Mouse (Mus musculus) embryonic facial prominence, embryonic 13.5 days (tissue): ENCODE data around the gene Dis3l2. TPM values are rescaled to one million over a fixed set of nuclear protein-coding genes. Genes with fewer than 3 reads are reported as not detected.

Source experiments
- ATAC-seq: fragments of 200-750 bp; cut with Nextera tagmentation; 2 replicates; pipeline ENCODE4 v1.8.0; 2017; ENCODE audit warnings: low read depth; ENCODE audit not compliant: insufficient number of reproducible peaks, insufficient read depth, low FRiP score, low TSS enrichment
- H3K27ac ChIP-seq: fragments of 300-500 bp; sonication (generic); 2 replicates; pipeline ENCODE4 v1.5.1; 2015; ENCODE audit warnings: moderate library complexity, mild to moderate bottlenecking, inconsistent platforms
- H3K27me3 ChIP-seq: fragments of 300-500 bp; sonication (generic); 2 replicates; pipeline ENCODE4 v1.6.1; 2015; ENCODE audit warnings: mild to moderate bottlenecking, inconsistent platforms
- H3K36me3 ChIP-seq: fragments of 300-500 bp; sonication (generic); 2 replicates; pipeline ENCODE4 v1.6.1; 2015; ENCODE audit warnings: mild to moderate bottlenecking, inconsistent platforms
- H3K4me1 ChIP-seq: fragments of 300-500 bp; sonication (generic); 2 replicates; pipeline ENCODE4 v1.6.1; 2015; ENCODE audit warnings: inconsistent platforms
- H3K4me2 ChIP-seq: fragments of 300-500 bp; sonication (generic); 2 replicates; pipeline ENCODE4 v1.6.1; 2015; ENCODE audit warnings: moderate library complexity, mild to moderate bottlenecking, inconsistent platforms
- H3K4me3 ChIP-seq: fragments of 300-500 bp; sonication (generic); 2 replicates; pipeline ENCODE4 v1.5.1; 2015; ENCODE audit warnings: mild to moderate bottlenecking, inconsistent platforms
- H3K9ac ChIP-seq: fragments of 300-500 bp; sonication (generic); 2 replicates; pipeline ENCODE4 v1.6.1; 2015; ENCODE audit warnings: mild to moderate bottlenecking, inconsistent platforms
- H3K9me3 ChIP-seq: fragments of 300-500 bp; sonication (generic); 2 replicates; pipeline ENCODE4 v1.6.1; 2016; ENCODE audit warnings: inconsistent platforms
- WGBS: fragments of 180-500 bp; shearing (Covaris S2); methylation state at CpG from one replicate; pipeline ENCODE4 v1.1.7; 2015; ENCODE audit warnings: mixed read lengths; 5-methylcytosine and 5-hydroxymethylcytosine counted together
- polyA plus RNA-seq: library from polyadenylated mRNA; unstranded; fragments of >200 nt; fragmentation: Nextera tagmentation; extraction: Ambion mirVana; gene quantifications from 2 replicates; pipeline ENCODE4 v1.2.1, GENCODE M21; 2015

Dis3l2 gene
- polyA plus RNA-seq, 1 experiment from 2014 or later: 30.9 TPM

DNA sequence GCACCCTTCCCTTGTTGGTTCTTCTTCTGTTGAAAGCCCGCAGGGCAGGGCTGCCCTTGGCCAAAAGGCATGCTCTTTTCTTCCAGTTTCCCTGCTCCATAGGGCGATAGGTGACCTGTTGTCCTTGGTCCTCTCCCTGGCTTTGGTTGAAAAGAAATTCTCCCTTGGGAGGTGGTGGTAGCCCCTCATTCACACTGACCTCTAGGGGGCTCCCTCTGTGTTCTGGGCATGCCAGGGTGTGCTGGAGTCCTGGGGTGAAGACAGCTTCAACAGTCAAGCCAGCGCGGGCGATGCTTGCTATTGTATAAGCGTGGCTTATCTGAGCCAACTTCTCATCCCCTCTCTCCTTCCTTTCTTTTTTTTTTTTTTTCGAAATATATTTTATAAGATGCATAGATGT lies 6.7 kb upstream of the Dis3l2 start:
- H3K4me1 ChIP-seq: peaks cover 8% of the 10 kb centered on the region; the same call in 1 of the 2 replicates
- no peak overlapping the region for H3K4me2 ChIP-seq
- ATAC-seq: no peak
- H3K4me3 ChIP-seq: no peak overlapping the region
- H3K27me3 ChIP-seq: no peaks in the 10 kb centered on the region
- WGBS: 42% methylated on average over 7 of the region's 7 CpGs
- no peaks in the 10 kb centered on the region for H3K9me3 ChIP-seq
- no peaks in the 10 kb centered on the region for H3K36me3 ChIP-seq
- H3K27ac ChIP-seq: no peak overlapping the region
- no peak overlapping the region for H3K9ac ChIP-seq

DNA sequence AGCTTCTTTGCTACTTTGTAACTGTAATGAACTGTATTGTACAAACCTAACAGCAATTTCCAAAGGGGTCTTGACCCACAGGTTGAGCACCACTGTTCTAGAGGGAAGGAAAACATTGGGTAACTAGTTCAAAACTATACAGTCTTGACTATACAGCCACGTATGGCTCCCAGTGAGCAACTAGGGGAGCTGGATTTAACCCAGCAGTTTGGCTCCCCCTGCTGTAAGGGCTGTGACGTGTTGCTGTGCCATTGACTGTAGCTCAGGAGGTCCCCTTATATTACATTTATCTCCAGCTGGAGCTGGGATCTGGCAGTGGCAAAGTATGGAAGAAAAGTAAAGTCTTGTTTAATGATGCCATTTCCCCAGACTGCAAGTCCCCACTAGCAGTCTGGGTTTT lies 4.9 kb upstream of the Dis3l2 start:
- Histone ChIP-seq H3K4me2 (no peak overlapping the region), H3K27me3 (no peaks in the 10 kb centered on the region), H3K36me3 (no peaks in the 10 kb centered on the region), H3K9me3 (no peaks in the 10 kb centered on the region), H3K4me3 (no peak overlapping the region), H3K27ac (no peak overlapping the region), H3K4me1 (peaks cover 15% of the 10 kb centered on the region), H3K9ac (no peak overlapping the region)
- ATAC-seq: no peak
- 38% methylated on average over 2 of the region's 2 CpGs for WGBS

DNA sequence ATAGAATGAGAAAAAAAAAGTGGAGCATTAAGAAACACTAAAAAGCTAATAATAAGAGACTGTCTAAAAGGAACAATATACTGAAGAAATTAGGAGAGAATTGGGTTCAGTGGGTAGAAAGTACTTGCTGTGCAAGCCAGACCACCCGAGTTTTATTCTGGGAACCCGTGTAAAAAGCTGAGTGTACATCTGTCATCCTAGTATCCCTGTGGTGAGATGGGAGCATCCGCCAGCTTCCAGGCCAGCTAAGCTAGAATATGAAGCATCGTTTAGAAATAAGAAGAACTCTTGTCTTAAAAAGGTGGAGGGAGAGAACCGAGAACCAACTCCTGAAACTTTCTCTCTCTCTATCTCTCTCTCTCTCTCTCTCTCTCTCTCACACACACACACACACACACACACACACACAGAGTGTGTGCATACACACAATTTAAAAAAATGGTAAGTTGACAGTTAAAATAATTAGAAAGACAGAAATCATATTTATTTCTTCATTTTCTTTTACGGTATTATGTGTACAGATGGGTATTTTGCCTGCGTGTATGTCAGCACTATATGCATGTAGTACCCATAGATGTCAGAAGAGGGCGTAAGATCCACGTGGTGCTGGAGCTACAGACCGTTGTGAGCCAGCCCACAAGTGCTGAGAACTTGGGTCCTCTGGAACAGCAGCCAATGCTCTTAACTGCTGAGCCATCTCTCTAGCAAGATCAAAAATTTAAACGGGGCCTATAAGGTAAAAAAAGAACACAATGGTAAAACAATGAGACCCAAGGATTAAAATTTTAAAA lies 4.1 kb upstream of the Dis3l2 start:
- Histone ChIP-seq H3K4me1 (peaks cover 15% of the 10 kb centered on the region), H3K36me3 (no peaks in the 10 kb centered on the region), H3K27ac (no peak overlapping the region), H3K9me3 (no peaks in the 10 kb centered on the region), H3K4me3 (no peak overlapping the region), H3K27me3 (no peaks in the 10 kb centered on the region), H3K4me2 (no peak overlapping the region), H3K9ac (no peak overlapping the region)
- no peak for ATAC-seq
- WGBS: 64% methylated on average over 11 of the region's 11 CpGs

DNA sequence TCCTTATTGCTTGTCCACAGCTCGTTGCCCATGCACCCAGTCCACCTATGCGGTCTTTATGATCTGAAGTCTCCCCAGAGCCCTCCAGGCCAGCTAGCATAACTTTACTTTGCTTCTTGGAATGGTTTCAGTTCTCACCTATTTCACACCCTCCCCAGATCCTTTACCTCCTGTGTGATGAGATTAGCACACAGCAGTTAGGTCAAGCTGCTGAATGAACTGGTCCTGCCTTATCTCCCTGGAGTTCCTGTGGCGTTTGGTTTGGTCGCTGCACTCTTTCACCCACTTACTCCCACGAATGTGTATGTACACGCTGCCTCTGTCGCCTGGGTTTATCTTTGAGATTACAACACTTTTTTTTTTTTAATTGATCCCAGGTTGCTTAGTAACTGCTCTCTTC lies 3.2 kb upstream of the Dis3l2 start:
- ATAC-seq: no peak
- Histone ChIP-seq H3K9ac (no peak overlapping the region), H3K9me3 (no peaks in the 10 kb centered on the region), H3K27me3 (no peaks in the 10 kb centered on the region), H3K4me2 (no peak overlapping the region), H3K27ac (no peak overlapping the region), H3K4me1 (peaks cover 17% of the 10 kb centered on the region), H3K4me3 (no peak overlapping the region), H3K36me3 (no peaks in the 10 kb centered on the region)
- 79% methylated on average over 7 of the region's 7 CpGs for WGBS

DNA sequence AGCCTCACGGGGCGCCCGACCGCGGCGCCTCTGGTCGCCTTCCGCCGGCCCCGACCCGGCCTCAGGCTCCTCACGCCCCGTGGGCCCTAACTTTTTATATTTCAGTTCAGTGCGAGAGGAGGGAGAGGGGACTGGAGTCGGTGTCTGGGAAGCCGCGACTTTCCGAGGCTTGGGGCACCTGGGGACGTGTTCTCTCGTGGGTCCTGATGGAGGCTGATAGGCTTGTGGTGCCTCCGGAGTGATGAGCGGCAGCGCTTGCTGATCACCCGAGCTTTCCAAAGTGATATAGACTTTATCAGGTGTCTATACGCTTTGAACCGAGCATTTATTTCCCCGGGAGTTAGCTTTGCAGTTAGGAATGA lies 338 bp downstream of the Dis3l2 start:
- Histone ChIP-seq H3K9ac (peak overlapping the region; percentile 96), H3K4me1 (peaks cover 12% of the 10 kb centered on the region), H3K4me3 (peak overlapping the region; percentile 97), H3K27ac (peak overlapping the region; percentile 86), H3K27me3 (no peaks in the 10 kb centered on the region), H3K36me3 (no peaks in the 10 kb centered on the region), H3K9me3 (no peaks in the 10 kb centered on the region), H3K4me2 (peak overlapping the region; percentile 86)
- ATAC-seq: no peak; the same call in none of the 2 replicates
- under 1% methylated on average over 27 of the region's 27 CpGs for WGBS

DNA sequence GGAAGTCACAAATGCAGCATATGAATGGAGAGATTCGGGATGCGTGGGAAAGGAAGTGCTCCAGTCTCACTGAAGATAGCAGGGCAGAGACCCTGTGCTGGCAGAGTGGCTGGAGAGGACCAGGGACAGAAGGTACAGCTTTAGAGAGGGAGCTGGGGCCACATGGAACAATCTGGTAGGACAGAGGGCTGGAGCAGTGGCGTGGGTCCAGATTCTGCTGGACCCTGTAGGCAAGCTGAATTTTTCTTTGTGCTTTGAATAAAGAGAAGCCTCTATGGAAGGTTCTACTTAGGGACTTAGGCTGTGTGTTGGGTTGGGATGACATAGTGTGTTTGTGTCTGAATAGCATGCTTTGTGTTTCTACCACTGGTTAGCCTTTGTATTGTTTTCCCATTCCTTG lies 1.9 kb downstream of the Dis3l2 start:
- Histone ChIP-seq H3K4me3 (0 out of 2 replicates have a peak overlapping the region, but pooled peaks have one; percentile 4), H3K27me3 (no peaks in the 10 kb centered on the region), H3K27ac (no peak overlapping the region), H3K4me1 (peaks cover 12% of the 10 kb centered on the region), H3K36me3 (no peaks in the 10 kb centered on the region), H3K4me2 (peak overlapping the region; percentile 14; the same call in 1 of the 2 replicates), H3K9me3 (no peaks in the 10 kb centered on the region), H3K9ac (no peak overlapping the region)
- 88% methylated on average over 3 of the region's 3 CpGs for WGBS
- no peak for ATAC-seq

DNA sequence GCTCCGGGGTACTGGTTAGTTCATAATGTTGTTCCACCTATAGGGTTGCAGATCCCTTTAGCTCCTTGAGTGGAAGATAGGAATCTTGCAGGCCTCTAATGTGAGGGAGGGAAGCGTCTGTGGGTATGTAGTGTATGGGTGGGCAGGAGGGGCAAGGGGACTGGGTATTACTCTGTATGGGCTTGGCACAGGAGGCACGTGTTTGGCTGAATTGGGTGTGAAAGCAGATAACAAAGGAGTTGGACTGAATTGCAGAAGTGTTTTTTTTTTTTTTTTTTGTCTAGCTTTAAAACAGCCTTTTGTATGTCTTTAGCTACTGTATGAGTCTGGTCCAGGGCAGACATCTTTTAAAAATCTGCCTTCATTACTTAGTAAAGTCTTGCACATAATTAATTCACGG lies 5.9 kb downstream of the Dis3l2 start:
- WGBS: 86% methylated on average over 4 of the region's 4 CpGs
- no peak overlapping the region for H3K4me3 ChIP-seq
- no peak for ATAC-seq

DNA sequence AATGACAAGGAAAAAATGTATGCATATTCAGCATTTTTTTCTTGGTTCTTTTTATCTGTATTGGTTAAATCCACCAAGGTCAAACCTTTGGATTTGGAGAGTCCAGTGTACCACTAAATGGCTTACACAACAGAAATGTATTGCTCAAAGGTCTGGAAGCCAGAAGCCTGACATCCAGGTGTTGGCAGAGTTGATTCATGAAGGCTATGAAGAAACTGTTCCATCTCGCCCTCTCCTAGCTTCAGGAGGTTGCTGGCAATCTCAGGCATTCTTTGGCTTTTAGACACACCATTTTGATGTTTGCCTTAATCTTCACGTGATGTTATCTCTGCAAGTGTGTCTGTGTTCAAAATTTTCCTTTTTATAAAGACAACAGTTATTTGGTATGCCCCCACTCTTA lies 8.4 kb downstream of the Dis3l2 start:
- H3K9ac ChIP-seq: no peak overlapping the region
- H3K4me2 ChIP-seq: no peak overlapping the region
- WGBS: 86% methylated on average over 2 of the region's 2 CpGs
- no peaks in the 10 kb centered on the region for H3K4me1 ChIP-seq
- no peaks in the 10 kb centered on the region for H3K9me3 ChIP-seq
- no peak overlapping the region for H3K27ac ChIP-seq
- no peak overlapping the region for H3K4me3 ChIP-seq
- ATAC-seq: no peak
- no peaks in the 10 kb centered on the region for H3K36me3 ChIP-seq
- H3K27me3 ChIP-seq: no peaks in the 10 kb centered on the region

More for the DNA sequence above, 5.9 kb downstream of the Dis3l2 start:
- no peaks in the 10 kb centered on the region for H3K9me3 ChIP-seq
- H3K4me2 ChIP-seq: no peak overlapping the region
- peaks cover 6% of the 10 kb centered on the region for H3K4me1 ChIP-seq
- no peaks in the 10 kb centered on the region for H3K27me3 ChIP-seq
- H3K27ac ChIP-seq: no peak overlapping the region
- H3K36me3 ChIP-seq: no peaks in the 10 kb centered on the region
- no peak overlapping the region for H3K9ac ChIP-seq

DNA sequence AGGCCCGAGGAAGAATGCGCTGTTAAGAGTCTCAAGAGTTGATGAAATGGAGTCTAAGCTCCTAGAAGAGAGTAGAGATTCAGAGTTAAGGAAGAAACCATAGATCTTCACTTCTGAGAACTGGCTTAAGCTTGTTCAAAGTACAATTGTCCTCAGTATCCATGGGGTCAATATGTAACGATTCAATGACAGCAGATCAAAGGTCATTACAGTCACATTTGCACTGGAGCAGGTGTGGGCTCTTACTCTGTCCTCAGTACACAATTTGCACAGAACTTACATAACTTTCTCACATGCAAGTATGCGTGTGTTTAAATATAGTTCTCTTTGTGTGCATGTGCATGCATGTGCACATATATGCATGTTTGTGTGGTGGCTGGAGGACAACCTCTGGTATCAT lies 9.4 kb downstream of the Dis3l2 start:
- Histone ChIP-seq H3K9me3 (no peaks in the 10 kb centered on the region), H3K4me2 (no peak overlapping the region), H3K9ac (no peak overlapping the region), H3K4me3 (no peak overlapping the region), H3K36me3 (no peaks in the 10 kb centered on the region), H3K4me1 (no peaks in the 10 kb centered on the region), H3K27me3 (no peaks in the 10 kb centered on the region), H3K27ac (no peak overlapping the region)
- no peak for ATAC-seq
- WGBS: 91% methylated on average over 4 of the region's 4 CpGs

DNA sequence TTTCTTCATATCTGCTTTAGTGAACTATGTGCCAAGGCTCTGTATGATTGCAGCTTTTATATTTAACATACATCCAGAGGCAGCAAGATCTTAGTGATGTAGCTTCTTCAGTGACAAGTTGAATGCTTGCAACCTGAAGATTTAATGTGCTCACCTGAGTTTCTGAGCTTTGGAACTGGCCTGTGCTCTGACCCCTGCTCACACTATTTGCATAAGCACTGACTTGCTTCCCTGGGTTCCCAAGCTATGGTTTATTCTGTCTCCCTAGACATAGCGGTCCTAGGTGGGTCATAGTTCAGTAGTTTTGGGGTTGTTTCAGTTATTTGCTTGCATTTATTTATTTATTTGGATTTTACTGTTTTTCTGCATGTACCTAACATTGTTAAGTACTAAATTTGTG lies 14.6 kb downstream of the Dis3l2 start:
- no peak overlapping the region for H3K27ac ChIP-seq
- ATAC-seq: no peak
- no peaks in the 10 kb centered on the region for H3K4me1 ChIP-seq
- H3K9ac ChIP-seq: no peak overlapping the region
- no peaks in the 10 kb centered on the region for H3K36me3 ChIP-seq
- WGBS: 92% methylated on average over 1 of the region's 1 CpGs
- no peaks in the 10 kb centered on the region for H3K27me3 ChIP-seq
- H3K9me3 ChIP-seq: no peaks in the 10 kb centered on the region
- H3K4me3 ChIP-seq: no peak overlapping the region
- H3K4me2 ChIP-seq: no peak overlapping the region

DNA sequence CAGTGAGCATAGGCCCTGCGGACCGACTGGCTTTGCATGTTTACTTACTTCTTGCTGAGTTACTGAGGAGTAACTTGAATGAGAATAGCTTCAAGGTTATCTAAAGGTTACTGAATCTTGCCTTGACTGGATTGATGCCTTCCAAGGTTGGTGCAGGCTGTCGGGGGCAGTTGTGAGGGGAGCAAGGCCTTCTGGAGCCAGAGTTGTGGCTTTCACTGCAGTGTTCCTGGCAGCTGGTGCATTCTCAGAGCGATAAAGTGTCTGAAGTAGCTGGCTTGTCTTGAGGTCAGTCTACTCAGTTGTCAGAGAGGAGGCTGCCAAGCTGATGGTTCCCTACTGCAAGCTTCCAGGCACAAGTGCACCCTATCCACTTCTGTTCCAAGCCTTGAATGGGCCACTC lies 15.8 kb downstream of the Dis3l2 start:
- no peaks in the 10 kb centered on the region for H3K9me3 ChIP-seq
- no peaks in the 10 kb centered on the region for H3K4me1 ChIP-seq
- H3K36me3 ChIP-seq: no peaks in the 10 kb centered on the region
- H3K27ac ChIP-seq: no peak overlapping the region
- no peaks in the 10 kb centered on the region for H3K27me3 ChIP-seq
- no peak for ATAC-seq
- 91% methylated on average over 4 of the region's 4 CpGs for WGBS
- H3K4me2 ChIP-seq: no peak overlapping the region
- no peak overlapping the region for H3K9ac ChIP-seq
- no peak overlapping the region for H3K4me3 ChIP-seq

DNA sequence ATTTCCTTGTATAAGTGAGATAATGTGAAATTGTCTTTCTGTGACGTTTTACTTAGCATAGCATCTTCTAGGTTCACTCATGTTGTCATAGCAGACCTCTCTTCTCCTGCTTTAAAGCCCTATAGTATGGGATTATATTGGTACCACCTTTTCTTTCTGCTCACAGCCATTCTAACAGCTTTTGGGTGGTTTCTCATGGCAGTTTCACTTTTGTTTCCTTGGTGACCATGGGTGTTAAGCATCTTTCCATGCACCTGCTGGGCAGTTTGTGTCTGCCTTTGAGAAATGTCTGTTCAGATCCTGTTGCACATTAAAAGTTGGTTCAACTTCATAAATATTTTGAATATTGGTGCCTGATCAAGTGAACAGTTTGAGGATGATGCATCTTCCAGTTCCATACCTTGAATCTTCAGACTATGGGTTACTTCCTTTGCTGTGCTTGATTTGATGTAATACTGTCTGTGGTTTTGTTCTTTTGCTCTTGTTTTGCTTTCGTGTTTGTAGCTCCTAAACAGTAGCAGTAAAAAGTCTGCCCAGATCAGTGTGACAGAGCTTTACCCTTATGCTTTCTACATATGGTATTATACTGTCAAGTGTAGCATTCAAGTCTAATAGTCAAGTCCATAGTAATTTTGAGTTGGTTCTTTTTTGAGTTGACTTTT lies 29.7 kb downstream of the Dis3l2 start:
- Histone ChIP-seq H3K36me3 (no peaks in the 10 kb centered on the region), H3K27ac (no peak overlapping the region), H3K4me3 (no peak overlapping the region), H3K4me2 (no peak overlapping the region), H3K9me3 (peaks cover 4% of the 10 kb centered on the region; the same call in 1 of the 2 replicates), H3K4me1 (no peaks in the 10 kb centered on the region), H3K9ac (no peak overlapping the region), H3K27me3 (no peaks in the 10 kb centered on the region)
- WGBS: 74% methylated on average over 2 of the region's 2 CpGs
- no peak for ATAC-seq
